Mouse (Mus musculus) stomach, embryonic 15.5 days (tissue): Measurements from ENCODE around the gene Zfp934. TPM values are rescaled to one million over a fixed set of nuclear protein-coding genes. Genes with fewer than 3 reads are reported as not detected.
A peak's percentile ranks its signal among the peaks of the same experiment; 100 is the strongest.
"Not testable (repeated sequence)": the region's sequence is repeated elsewhere in the genome, so short reads cannot be mapped to it uniquely, and the experiment has no call there.

Source experiments
- ATAC-seq: fragments of 200-750 bp; cut with Nextera tagmentation; 2 replicates; pipeline ENCODE4 v1.8.0; 2017; ENCODE audit warnings: low read depth, moderate number of reproducible peaks, moderate TSS enrichment; ENCODE audit not compliant: insufficient read depth, low FRiP score
- H3K27ac ChIP-seq: fragments of 300-500 bp; sonication (generic); 2 replicates; pipeline ENCODE4 v1.5.1; 2015; ENCODE audit warnings: mild to moderate bottlenecking, inconsistent platforms
- H3K27me3 ChIP-seq: fragments of 300-500 bp; sonication (generic); replicated peaks from 2 replicates; pipeline ENCODE4 v1.6.1; 2015; ENCODE audit warnings: inconsistent platforms
- H3K36me3 ChIP-seq: fragments of 300-500 bp; sonication (generic); 2 replicates; pipeline ENCODE4 v1.6.1; 2015; ENCODE audit warnings: inconsistent platforms
- H3K4me1 ChIP-seq: fragments of 300-500 bp; sonication (generic); 2 replicates; pipeline ENCODE4 v1.6.1; 2015; ENCODE audit warnings: inconsistent platforms
- H3K4me2 ChIP-seq: fragments of 300-500 bp; sonication (generic); 2 replicates; pipeline ENCODE4 v1.6.1; 2015; ENCODE audit warnings: mild to moderate bottlenecking, inconsistent platforms
- H3K4me3 ChIP-seq: fragments of 300-500 bp; sonication (generic); replicated peaks from 2 replicates; pipeline ENCODE4 v1.5.1; 2015; ENCODE audit warnings: inconsistent platforms
- H3K9ac ChIP-seq: fragments of 300-500 bp; sonication (generic); 2 replicates; pipeline ENCODE4 v1.6.1; 2015; ENCODE audit warnings: inconsistent platforms
- H3K9me3 ChIP-seq: fragments of 300-500 bp; sonication (generic); 2 replicates; pipeline ENCODE4 v1.6.1; 2016; ENCODE audit warnings: inconsistent platforms
- WGBS: fragments of 180-500 bp; shearing (Covaris S2); methylation state at CpG from one replicate; pipeline ENCODE4 v1.1.7; 2015; 5-methylcytosine and 5-hydroxymethylcytosine counted together
- polyA plus RNA-seq: library from polyadenylated mRNA; unstranded; fragments of >200 nt; fragmentation: Nextera tagmentation; extraction: Ambion mirVana; gene quantifications from 2 replicates; pipeline ENCODE4 v1.2.1, GENCODE M21; 2015

Gene Zfp934
- polyA plus RNA-seq = 16.9 and 19.1 TPM in 2 replicates

- 86% methylated on average over 4 of the region's 6 CpGs for WGBS
- not testable (repeated sequence) for H3K9me3 ChIP-seq, H3K4me2 ChIP-seq, H3K9ac ChIP-seq, H3K4me3 ChIP-seq, H3K27ac ChIP-seq, ATAC-seq, H3K36me3 ChIP-seq, H3K4me1 ChIP-seq, H3K27me3 ChIP-seq
Observed at GRCm38 (mm10) chr13:62571099-62571498, at the start of gene Zfp934. TSS of gene Zfp934 (minus strand) at chr13:62571199.

GRCm38 (mm10) chr13:62617449-62617848 is 46.5 kb upstream of the Zfp934 start:
- not testable (repeated sequence) for H3K9ac ChIP-seq, H3K27me3 ChIP-seq, H3K4me2 ChIP-seq, H3K36me3 ChIP-seq, H3K9me3 ChIP-seq, H3K27ac ChIP-seq, ATAC-seq, H3K4me3 ChIP-seq, H3K4me1 ChIP-seq
- 89% methylated on average over 4 of the region's 4 CpGs for WGBS

DNA sequence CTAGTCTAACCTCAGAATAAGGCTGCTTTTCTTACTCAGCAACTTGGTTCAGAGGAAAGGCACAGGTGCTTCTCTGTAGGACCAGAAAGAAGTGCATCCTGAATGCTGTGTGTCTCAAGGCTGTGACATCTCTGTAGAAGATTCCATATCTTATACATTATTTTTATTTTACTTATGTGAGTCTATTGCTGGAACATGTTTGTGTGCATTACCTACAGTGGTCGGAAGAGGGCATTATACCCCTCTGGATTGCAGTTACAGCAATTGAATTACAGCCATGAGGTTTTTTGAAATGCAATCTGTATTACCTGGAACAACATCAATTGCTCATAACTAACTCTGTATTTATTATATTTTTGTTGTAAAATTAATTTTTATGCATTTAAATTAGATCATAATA is 9.3 kb downstream of the Zfp934 start:
- WGBS = 28% methylated on average over 1 of the region's 1 CpGs
- not testable (repeated sequence) for ATAC-seq, H3K27me3 ChIP-seq, H3K4me1 ChIP-seq, H3K36me3 ChIP-seq, H3K27ac ChIP-seq, H3K9ac ChIP-seq, H3K4me3 ChIP-seq, H3K9me3 ChIP-seq, H3K4me2 ChIP-seq

- 3% methylated on average over 27 of the region's 27 CpGs for WGBS
- not testable (repeated sequence) for H3K36me3 ChIP-seq, ATAC-seq, H3K27me3 ChIP-seq, H3K9me3 ChIP-seq, H3K4me1 ChIP-seq, H3K27ac ChIP-seq
- Histone ChIP-seq H3K4me2 (peak within 1 kb of the TSS; percentile 44), H3K9ac (peak within 1 kb of the TSS; percentile 16; the same call in 1 of the 2 replicates), H3K4me3 (peak within 1 kb of the TSS; percentile 52)
Observed at GRCm38 (mm10) chr13:62558189-62559110, 12.5 kb downstream of the Zfp934 start, which contains the start of gene Zfp935. TSS of gene Zfp935 (minus strand) at chr13:62558511.

GRCm38 (mm10) chr13:62530129-62530528 is 40.9 kb downstream of the Zfp934 start:
- H3K4me1 ChIP-seq, H3K4me2 ChIP-seq, H3K9me3 ChIP-seq, H3K27me3 ChIP-seq, H3K9ac ChIP-seq, H3K36me3 ChIP-seq, H3K27ac ChIP-seq, H3K4me3 ChIP-seq, ATAC-seq: not testable (repeated sequence)

GRCm38 (mm10) chr13:62510641-62511420 is 60.2 kb downstream of the Zfp934 start:
- ATAC-seq, H3K4me1 ChIP-seq, H3K36me3 ChIP-seq, H3K4me3 ChIP-seq, H3K4me2 ChIP-seq, H3K9me3 ChIP-seq, H3K27me3 ChIP-seq, H3K27ac ChIP-seq, H3K9ac ChIP-seq: not testable (repeated sequence)
- 83% methylated on average over 1 of the region's 1 CpGs for WGBS

DNA sequence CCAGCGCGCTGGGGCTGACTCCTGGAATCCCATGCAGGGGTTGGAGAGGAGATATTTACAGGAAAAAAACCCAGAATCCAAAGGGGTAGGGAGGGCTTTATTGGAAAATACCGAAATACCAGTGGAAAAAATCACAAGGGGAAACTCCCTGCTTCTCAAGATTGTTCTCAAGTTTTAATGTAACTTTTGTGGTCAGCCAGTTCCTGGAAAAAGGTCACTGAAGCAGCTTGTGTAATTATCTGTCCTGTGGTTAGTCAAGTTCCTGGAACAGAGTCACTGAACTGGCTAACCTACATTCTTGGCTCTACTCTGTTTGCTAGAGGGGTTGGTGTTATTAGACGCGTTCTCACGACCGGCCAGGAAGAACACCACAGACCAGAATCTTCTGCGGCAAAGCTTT is 98.3 kb downstream of the Zfp934 start:
- H3K4me1 ChIP-seq, H3K27ac ChIP-seq, H3K9me3 ChIP-seq, H3K27me3 ChIP-seq, H3K9ac ChIP-seq, H3K4me3 ChIP-seq, ATAC-seq, H3K36me3 ChIP-seq, H3K4me2 ChIP-seq: not testable (repeated sequence)
- WGBS = 95% methylated on average over 8 of the region's 8 CpGs

GRCm38 (mm10) chr13:62469947-62470346 is 101.1 kb downstream of the Zfp934 start:
- not testable (repeated sequence) for H3K4me2 ChIP-seq, H3K4me1 ChIP-seq, H3K9ac ChIP-seq, H3K9me3 ChIP-seq, H3K36me3 ChIP-seq, H3K27me3 ChIP-seq, ATAC-seq, H3K27ac ChIP-seq, H3K4me3 ChIP-seq

GRCm38 (mm10) chr13:62466424-62467334 is 104.3 kb downstream of the Zfp934 start, which contains the start of gene Gm49359:
TSS of gene Gm49359 (minus strand) at chr13:62466832.
- H3K36me3 ChIP-seq, H3K4me1 ChIP-seq, H3K9me3 ChIP-seq, H3K27me3 ChIP-seq: not testable (repeated sequence)
- Histone ChIP-seq H3K9ac (peak within 1 kb of the TSS; percentile 37; the same call in 1 of the 2 replicates), H3K4me3 (peak within 1 kb of the TSS; percentile 68), H3K27ac (peak within 1 kb of the TSS; percentile 78), H3K4me2 (peak within 1 kb of the TSS; percentile 39)
- WGBS = 1% methylated on average over 28 of the region's 28 CpGs
- peak; percentile 99 for ATAC-seq
